22 mouse cellular contexts compared by ENCODE assay signal in the genomic region with DNA sequence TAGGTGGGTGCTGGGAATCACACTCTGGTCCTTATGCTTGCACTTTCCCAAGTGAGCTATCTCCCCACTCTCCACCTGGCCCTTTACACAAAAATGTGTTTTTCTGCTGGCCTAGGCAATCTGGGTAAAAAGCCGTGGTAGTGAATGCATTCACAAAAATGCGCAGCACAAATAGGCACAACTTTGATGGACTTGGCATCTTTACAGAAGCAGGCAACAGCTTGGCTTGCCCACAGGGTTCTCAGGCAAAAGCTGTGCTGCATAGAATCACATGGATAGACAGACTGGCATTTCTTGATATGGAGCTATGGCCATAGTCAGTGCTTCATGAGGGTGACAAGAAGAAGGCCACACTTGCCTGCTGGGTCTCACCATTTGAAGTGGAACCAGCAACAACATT. TPM values are rescaled to one million over a fixed set of nuclear protein-coding genes. Genes with fewer than 3 reads are reported as not detected.
DNase-seq lines count a peak whose midpoint lies in the region; ATAC-seq lines count a peak whose summit lies in the region.
"Had no signal": no experiment of that assay in that cellular context is flagged by ENCODE, and none has a peak within 500 bp of the region (broad histone marks: within the 10 kb centered on the region; RNA-seq: fewer than 3 reads in every experiment).

No protein-coding gene starts in this region.

- no peaks in the 10 kb centered on the region for H3K27me3 ChIP-seq in kidney, embryonic 16.5 days (ENCODE audit: insufficient read depth, low read length)
- H3K27me3 ChIP-seq in neural tube, embryonic 15.5 days (replicated peaks), result no peaks in the 10 kb centered on the region
- H3K27me3 ChIP-seq: embryonic facial prominence, embryonic 13.5 days; embryonic facial prominence, embryonic 15.5 days; forebrain, embryonic 12.5 days had no signal

- peak; percentile 60 for DNase-seq in heart, adult 11 months
- DNase-seq in heart, postnatal 25 days (ENCODE audit: low spot score), result no peak
- DNase-seq in kidney, adult 9 months, result peak; percentile 14
- DNase-seq in adipocyte (ENCODE audit: low spot score), result peak; percentile 17
- DNase-seq in brain, adult 2 months (ENCODE audit: low read depth, low spot score), result peak; percentile 53
- DNase-seq: adrenal gland, adult 8-10 months; adrenal gland, postnatal 14 days; adrenal gland, postnatal 36 days; cerebellum, adult 11 months; cerebellum, adult 18-20 months; cerebellum, adult 8-10 months; cerebellum, adult 9-11 months; embryo, embryonic 11 days had no signal

- no peak overlapping the region for H3K4me2 ChIP-seq in kidney, embryonic 16.5 days (replicated peaks; ENCODE audit: low read depth, low read length)
- H3K4me2 ChIP-seq in neural tube, embryonic 15.5 days, result no peak overlapping the region
- H3K4me2 ChIP-seq: embryonic facial prominence, embryonic 13.5 days; embryonic facial prominence, embryonic 15.5 days; forebrain, embryonic 12.5 days had no signal

- intact Hi-C loops in heart, postnatal 25 days (cut with DNase I), result loop anchor here (5.0 kb wide), 1 partner anchor 84 kb away; no protein-coding TSS in a partner anchor

- no peaks in the 10 kb centered on the region for H3K4me1 ChIP-seq in kidney, embryonic 16.5 days (ENCODE audit: insufficient read depth, low read length)
- H3K4me1 ChIP-seq in neural tube, embryonic 15.5 days, result no peaks in the 10 kb centered on the region
- H3K4me1 ChIP-seq: embryonic facial prominence, embryonic 13.5 days; embryonic facial prominence, embryonic 15.5 days; forebrain, embryonic 10.5 days; forebrain, embryonic 12.5 days had no signal

- WGBS in kidney, embryonic 16.5 days, result 90% methylated on average over 2 of the region's 2 CpGs
- WGBS in neural tube, embryonic 15.5 days, result 85% methylated on average over 2 of the region's 2 CpGs

- no peaks in the 10 kb centered on the region for H3K36me3 ChIP-seq in kidney, embryonic 16.5 days (ENCODE audit: insufficient read depth, low read length)
- H3K36me3 ChIP-seq in neural tube, embryonic 15.5 days, result peaks cover 5% of the 10 kb centered on the region; the same call in 1 of the 2 replicates
- H3K36me3 ChIP-seq: embryonic facial prominence, embryonic 13.5 days; embryonic facial prominence, embryonic 15.5 days; forebrain, embryonic 10.5 days; forebrain, embryonic 12.5 days had no signal

- H3K27ac ChIP-seq in kidney, embryonic 16.5 days (ENCODE audit: low read length), result no peak overlapping the region
- H3K27ac ChIP-seq in neural tube, embryonic 15.5 days (replicated peaks), result no peak overlapping the region
- H3K27ac ChIP-seq: embryonic facial prominence, embryonic 13.5 days; embryonic facial prominence, embryonic 15.5 days; forebrain, embryonic 10.5 days; forebrain, embryonic 12.5 days had no signal

- no peak overlapping the region for H3K4me3 ChIP-seq in kidney, embryonic 16.5 days (ENCODE audit: low read length)
- no peak overlapping the region for H3K4me3 ChIP-seq in neural tube, embryonic 15.5 days (replicated peaks)
- H3K4me3 ChIP-seq: embryonic facial prominence, embryonic 13.5 days; embryonic facial prominence, embryonic 15.5 days; erythroblast, embryonic 14.5 days; forebrain, embryonic 10.5 days; forebrain, embryonic 12.5 days had no signal

- peaks cover 2% of the 10 kb centered on the region; the same call in 1 of the 2 replicates for H3K9me3 ChIP-seq in kidney, embryonic 16.5 days (ENCODE audit: low read length)
- no peaks in the 10 kb centered on the region for H3K9me3 ChIP-seq in neural tube, embryonic 15.5 days (replicated peaks)
- H3K9me3 ChIP-seq: embryonic facial prominence, embryonic 13.5 days; embryonic facial prominence, embryonic 15.5 days; forebrain, embryonic 12.5 days had no signal

- H3K9ac ChIP-seq in kidney, embryonic 16.5 days (replicated peaks; ENCODE audit: low read length), result no peak overlapping the region
- H3K9ac ChIP-seq in neural tube, embryonic 15.5 days (replicated peaks), result no peak overlapping the region
- H3K9ac ChIP-seq: embryonic facial prominence, embryonic 13.5 days; embryonic facial prominence, embryonic 15.5 days; forebrain, embryonic 12.5 days had no signal

- ATAC-seq in kidney, embryonic 16.5 days (ENCODE audit: low FRiP score, low TSS enrichment), result no peak
- ATAC-seq in neural tube, embryonic 15.5 days (ENCODE audit: low FRiP score), result no peak
- ATAC-seq: forebrain, embryonic 14.5 days; forebrain, embryonic 16.5 days had no signal

RNA-seq across cellular contexts. Expression of a gene that starts 57.0 kb away (rescaled TPM):
- total RNA-seq in heart, postnatal 25 days (2021), result 10 to 100 TPM; 12.3 to 15.4 TPM
- polyA plus RNA-seq in kidney, embryonic 16.5 days (2015; fragmentation: Nextera tagmentation; extraction: Ambion mirVana), result 40.1 and 40.4 TPM in 2 replicates
- 24.0 and 31.9 TPM in 2 replicates for polyA plus RNA-seq in neural tube, embryonic 15.5 days (2015; fragmentation: Nextera tagmentation; extraction: Ambion mirVana)
